Mouse (Mus musculus): ENCODE measurements around the gene Zfp938. TPM values are rescaled to one million over a fixed set of nuclear protein-coding genes. Genes with fewer than 3 reads are reported as not detected.
A peak's percentile ranks its signal among the peaks of the same experiment; 100 is the strongest.

Zfp938 gene
- total and polyA plus RNA-seq, 3 experiments, result 5.6 to 18.6 (median 8.3) TPM

- DNase-seq (ENCODE audit: extremely low read depth), result no peak
- peaks cover 4% of the 10 kb centered on the region for H3K9me3 ChIP-seq (replicated peaks; ENCODE audit: low read length)
- dilution Hi-C loops (cut with MboI; ENCODE audit: extremely low pct_ligation_motif_present, extremely low pct_unique_long_range_greater_than_20kb, low sequenced_read_pairs) (no loop called here), in situ Hi-C loops (cut with MboI; ENCODE audit: low pct_ligation_motif_present, low pct_unique_long_range_greater_than_20kb, low sequenced_read_pairs) (no loop called here)
- H3K9ac ChIP-seq (ENCODE audit: insufficient read depth, low read depth), result no peak overlapping the region
- TF ChIP-seq CHD2 (IDR thresholded peaks at IDR 0.05; ENCODE audit: low read length), result no peak
- no peak for TF ChIP-seq ZMIZ1 (IDR thresholded peaks at IDR 0.05; ENCODE audit: low read depth, low read length)
- TF ChIP-seq MAX (IDR thresholded peaks at IDR 0.05; ENCODE audit: low read length), result 0 out of 2 replicates have a peak, but pooled peaks have one; percentile 3
- peaks cover 2 to 10% of the 10 kb centered on the region in 2 experiments for H3K36me3 ChIP-seq (replicated peaks in 1 of 2; ENCODE audit: control insufficient read depth in 1 of 2, insufficient read depth in 1 of 2, low read length in 1 of 2)
- no peak overlapping the region for H3K27ac ChIP-seq (ENCODE audit: insufficient read depth, low read depth)
- peak overlapping the region in 1 of 3 experiments; percentile 86 for H3K4me3 ChIP-seq (replicated peaks in 1 of 3; ENCODE audit: low read depth in 2 of 3, low read length in 2 of 3, poor library complexity in 1 of 3)
- H3K79me2 ChIP-seq (replicated peaks; ENCODE audit: control insufficient read depth, extremely low read depth, insufficient read depth, poor library complexity, severe bottlenecking), result peaks cover 31% of the 10 kb centered on the region
- H3K4me2 ChIP-seq (ENCODE audit: insufficient read depth, low read depth, poor library complexity, severe bottlenecking), result peak overlapping the region; percentile 26; the same call in 1 of the 2 replicates
- peaks cover 6 to 25% of the 10 kb centered on the region in 2 experiments; a peak in 3 of 4 replicates for H3K4me1 ChIP-seq (ENCODE audit: control insufficient read depth in 1 of 2, insufficient read depth in 2 of 2)
- peaks cover 4% of the 10 kb centered on the region for H3K27me3 ChIP-seq (replicated peaks)
Measured at GRCm38 (mm10) chr10:82241401-82241788, 315 bp upstream of the Zfp938 start.

DNA sequence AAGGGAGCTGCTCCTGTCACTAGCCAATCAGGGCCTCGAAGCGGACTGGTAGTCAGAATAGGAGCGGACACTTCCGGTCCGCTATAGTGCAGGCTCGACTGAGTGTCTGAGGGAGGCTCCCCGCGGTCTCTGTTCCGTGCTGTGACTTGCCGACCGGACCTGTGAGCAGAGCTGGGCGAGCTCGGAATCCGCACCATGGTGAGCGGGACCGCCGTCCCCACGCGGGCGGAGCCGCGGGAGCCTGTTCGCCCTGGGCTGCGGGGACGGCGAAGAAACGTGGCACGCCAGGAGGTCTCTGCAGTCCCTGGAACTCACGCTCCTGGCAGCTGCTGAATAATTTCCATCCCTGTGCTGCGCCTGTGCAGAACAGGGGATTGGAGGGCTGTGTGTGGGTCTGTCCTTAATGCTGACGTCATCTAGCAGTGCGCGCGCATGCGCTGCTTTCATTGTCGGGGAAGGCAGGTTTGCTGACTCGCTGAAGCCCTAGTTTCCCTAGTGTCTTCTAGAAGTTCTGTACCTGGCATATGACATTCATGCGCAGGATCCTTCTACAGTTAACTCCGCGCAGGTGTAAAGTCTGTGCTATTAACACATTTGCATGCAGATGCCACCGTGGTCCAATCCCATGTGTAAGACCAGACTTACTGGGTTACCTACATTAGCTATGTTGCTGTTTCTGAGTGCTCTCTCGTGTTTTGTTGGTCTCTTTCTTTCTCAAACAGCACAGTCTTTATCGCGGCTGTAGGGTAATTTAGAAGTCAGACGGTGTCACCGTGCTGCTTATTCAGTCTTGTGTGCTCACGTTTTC, 62.6 kb downstream of the Zfp938 start:
- dilution Hi-C loops (cut with MboI; ENCODE audit: extremely low pct_ligation_motif_present, extremely low pct_unique_long_range_greater_than_20kb, low sequenced_read_pairs) (no loop called here), in situ Hi-C loops (cut with MboI; ENCODE audit: low pct_ligation_motif_present, low pct_unique_long_range_greater_than_20kb, low sequenced_read_pairs) (no loop called here)
- H3K9ac ChIP-seq (ENCODE audit: insufficient read depth, low read depth), result peak overlapping the region; percentile 67
- no peaks in the 10 kb centered on the region for H3K36me3 ChIP-seq (replicated peaks in 1 of 2; ENCODE audit: control insufficient read depth in 1 of 2, insufficient read depth in 1 of 2, low read length in 1 of 2)
- peaks cover 0 to 13% of the 10 kb centered on the region in 2 experiments; a peak in 2 of 4 replicates for H3K4me1 ChIP-seq (ENCODE audit: control insufficient read depth in 1 of 2, insufficient read depth in 2 of 2)
- no peaks in the 10 kb centered on the region for H3K27me3 ChIP-seq (replicated peaks)
- DNase-seq (ENCODE audit: extremely low read depth), result peak; percentile 97
- H3K27ac ChIP-seq (ENCODE audit: insufficient read depth, low read depth), result peak overlapping the region; percentile 91
- H3K4me3 ChIP-seq (replicated peaks in 1 of 3; ENCODE audit: low read depth in 2 of 3, low read length in 2 of 3, poor library complexity in 1 of 3), result peak overlapping the region; percentile 68 to 85 (median 70)
- no peaks in the 10 kb centered on the region for H3K79me2 ChIP-seq (replicated peaks; ENCODE audit: control insufficient read depth, extremely low read depth, insufficient read depth, poor library complexity, severe bottlenecking)
- no peaks in the 10 kb centered on the region for H3K9me3 ChIP-seq (replicated peaks; ENCODE audit: low read length)
- peak overlapping the region; percentile 66 for H3K4me2 ChIP-seq (ENCODE audit: insufficient read depth, low read depth, poor library complexity, severe bottlenecking)
- no peak for TF ChIP-seq USF1 (IDR thresholded peaks at IDR 0.05; ENCODE audit: low read depth, low read length)
- no peak; the same call in 1 of the 2 replicates for TF ChIP-seq POLR2AphosphoS2 (IDR thresholded peaks at IDR 0.05; ENCODE audit: low read depth, low read length)
- peak; percentile 52 for TF ChIP-seq MAX (IDR thresholded peaks at IDR 0.05; ENCODE audit: low read length)
- peak; percentile 68 for TF ChIP-seq IRF4 (IDR thresholded peaks at IDR 0.05; ENCODE audit: low read depth, low read length)
- TF ChIP-seq EP300 (IDR thresholded peaks at IDR 0.05; ENCODE audit: low read length), result no peak
- TF ChIP-seq NRF1 (IDR thresholded peaks at IDR 0.05; ENCODE audit: low read depth, low read length), result peak; percentile 94
- TF ChIP-seq CHD2 (IDR thresholded peaks at IDR 0.05; ENCODE audit: low read length), result no peak
- TF ChIP-seq GABPA (IDR thresholded peaks at IDR 0.05; ENCODE audit: insufficient replicate concordance, low read depth, low read length), result no peak
- TF ChIP-seq SMC3 (IDR thresholded peaks at IDR 0.05; ENCODE audit: low read depth, low read length), result no peak
- TF ChIP-seq ELF1 (IDR thresholded peaks at IDR 0.05; ENCODE audit: low read depth, low read length), result peak; percentile 85
- TF ChIP-seq RCOR1 (conservative IDR thresholded peaks at IDR 0.05; ENCODE audit: low read depth, low read length), result peak; percentile 13; the same call in 1 of the 2 replicates
- peak; percentile 72 for TF ChIP-seq MAFK (IDR thresholded peaks at IDR 0.05; ENCODE audit: insufficient replicate concordance, low read length)
- TF ChIP-seq ETS1 (conservative IDR thresholded peaks at IDR 0.05; ENCODE audit: low read depth, low read length), result 0 out of 2 replicates have a peak, but pooled peaks have one; percentile 9
- peak; percentile 90 for TF ChIP-seq POLR2A (IDR thresholded peaks at IDR 0.05; ENCODE audit: low read depth, low read length)
- no peak for TF ChIP-seq CHD1 (IDR thresholded peaks at IDR 0.05; ENCODE audit: low read depth, low read length)
- TF ChIP-seq E2F4 (IDR thresholded peaks at IDR 0.05; ENCODE audit: insufficient replicate concordance, low read depth, low read length), result no peak
- no peak for TF ChIP-seq RAD21 (IDR thresholded peaks at IDR 0.05; ENCODE audit: low read depth, low read length)
- TF ChIP-seq TCF12 (IDR thresholded peaks at IDR 0.05; ENCODE audit: low read depth, low read length), result peak; percentile 65
- peak; percentile 69; the same call in 1 of the 2 replicates for TF ChIP-seq ZMIZ1 (IDR thresholded peaks at IDR 0.05; ENCODE audit: low read depth, low read length)
- peak; percentile 91 for TF ChIP-seq BHLHE40 (IDR thresholded peaks at IDR 0.05; ENCODE audit: low read depth, low read length)
- TF ChIP-seq JUN (IDR thresholded peaks at IDR 0.05; ENCODE audit: insufficient read depth, low read depth, low read length), result peak; percentile 79
- peak; percentile 83 for TF ChIP-seq HCFC1 (IDR thresholded peaks at IDR 0.05; ENCODE audit: low read depth, low read length)
- no peak for TF ChIP-seq CTCF (conservative IDR thresholded peaks at IDR 0.05 in 1 of 2, IDR thresholded peaks at IDR 0.05 in 1 of 2; ENCODE audit: low read depth in 2 of 2, low read length in 2 of 2)
- no peak for TF ChIP-seq ZKSCAN1 (IDR thresholded peaks at IDR 0.05; ENCODE audit: borderline replicate concordance, low read depth, low read length)
- TF ChIP-seq PAX5 (IDR thresholded peaks at IDR 0.05; ENCODE audit: low read length), result no peak
- TF ChIP-seq USF2 (conservative IDR thresholded peaks at IDR 0.05; ENCODE audit: low read depth, low read length), result no peak
- TF ChIP-seq KAT2A (IDR thresholded peaks at IDR 0.05; ENCODE audit: insufficient replicate concordance, low read length), result no peak
- TF ChIP-seq MYC (IDR thresholded peaks at IDR 0.05; ENCODE audit: low read depth, low read length), result 0 out of 2 replicates have a peak, but pooled peaks have one; percentile 61
- TF ChIP-seq MEF2A (IDR thresholded peaks at IDR 0.05; ENCODE audit: borderline replicate concordance, low read depth, low read length), result 0 out of 2 replicates have a peak, but pooled peaks have one; percentile 31
- TF ChIP-seq SIN3A (IDR thresholded peaks at IDR 0.05; ENCODE audit: low read length), result no peak

Data from CH12.LX (cell line).